Mouse (Mus musculus): ENCODE data around the gene Grip1.

The Grip1 gene

DNA sequence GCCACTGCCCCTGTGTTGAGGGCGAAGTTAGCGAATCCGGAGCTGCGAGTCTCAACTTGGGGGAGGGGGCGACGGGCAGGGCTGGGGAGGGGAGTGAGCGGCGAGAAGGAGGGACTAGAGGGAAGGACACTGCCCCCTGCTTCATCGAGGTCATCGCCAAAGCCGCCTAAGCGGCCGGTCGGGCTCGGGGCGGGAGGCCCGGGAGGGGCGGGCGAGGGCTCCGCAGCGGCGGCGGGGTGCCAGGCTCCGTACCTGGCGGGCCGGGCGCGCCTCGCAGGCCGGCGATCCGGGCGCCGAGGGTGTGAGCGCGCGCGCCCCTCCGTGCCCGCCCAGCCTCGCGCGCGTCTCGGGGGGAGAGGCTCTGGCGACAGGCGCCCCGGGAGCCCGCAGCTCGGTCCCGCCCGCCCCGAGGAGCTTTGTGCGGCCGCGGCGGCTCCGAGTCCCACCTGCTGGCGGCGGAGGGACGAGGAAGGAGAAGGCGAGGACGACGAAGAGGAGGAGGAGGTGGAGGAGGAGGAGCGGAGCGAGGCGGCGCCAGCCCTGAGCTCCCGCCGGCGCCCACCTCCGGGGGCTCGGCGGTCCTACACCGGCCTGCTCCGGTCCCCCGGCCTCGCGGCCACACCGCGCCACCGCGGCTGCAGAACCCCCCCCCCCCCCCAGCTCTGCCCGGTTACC lies at the start of gene Grip1:
Gene Grip1 (plus strand): TSS at position 400 of the 675 bp plus-strand sequence.
- in situ Hi-C loops (cut with MboI, MseI), result no loop called here

- in situ Hi-C loops (cut with MboI, MseI), result no loop called here
Measured at GRCm38 (mm10) chr10:119405103-119405502, 48.5 kb upstream of the Grip1 start.

DNA sequence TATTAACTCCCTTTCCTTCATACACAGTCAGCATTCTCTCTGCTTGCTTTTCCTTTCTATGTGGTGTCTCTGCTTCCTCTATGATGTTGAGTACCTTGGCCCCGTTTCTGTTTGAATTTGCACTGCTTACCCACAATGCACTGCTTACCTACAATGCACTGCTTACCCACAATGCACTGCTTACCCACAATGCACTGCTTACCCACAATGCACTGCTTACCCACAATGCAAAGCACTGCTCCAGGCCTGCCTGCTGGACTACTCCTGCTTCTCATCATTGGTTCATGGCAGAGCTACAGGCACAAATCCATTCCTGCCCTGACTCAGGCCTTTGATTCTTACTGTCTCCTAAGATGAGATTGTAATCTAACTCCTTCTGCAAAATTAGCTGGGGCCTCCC lies 48.0 kb upstream of the Grip1 start:
- in situ Hi-C loops (cut with MboI, MseI), result no loop called here

DNA sequence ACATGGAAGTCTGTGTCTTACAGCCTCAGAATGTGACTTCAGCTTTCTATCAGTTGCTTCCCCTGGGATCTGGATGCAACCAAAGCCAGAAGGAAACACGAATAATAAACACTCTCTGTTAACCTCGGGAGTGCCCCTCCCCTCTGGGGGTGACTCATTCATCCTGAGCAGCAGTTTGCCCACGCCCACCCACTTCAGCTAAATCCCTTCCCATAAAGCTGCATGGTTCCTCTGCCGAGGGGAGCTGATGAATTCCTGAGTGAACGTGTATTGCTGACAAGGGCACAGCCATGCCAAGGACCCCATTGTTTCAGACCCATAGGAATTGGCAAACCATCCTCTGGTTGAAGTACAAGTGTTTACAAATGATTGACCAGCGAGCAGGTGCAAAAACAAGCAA lies 45.3 kb upstream of the Grip1 start:
- in situ Hi-C loops (cut with MboI, MseI), result no loop called here

DNA sequence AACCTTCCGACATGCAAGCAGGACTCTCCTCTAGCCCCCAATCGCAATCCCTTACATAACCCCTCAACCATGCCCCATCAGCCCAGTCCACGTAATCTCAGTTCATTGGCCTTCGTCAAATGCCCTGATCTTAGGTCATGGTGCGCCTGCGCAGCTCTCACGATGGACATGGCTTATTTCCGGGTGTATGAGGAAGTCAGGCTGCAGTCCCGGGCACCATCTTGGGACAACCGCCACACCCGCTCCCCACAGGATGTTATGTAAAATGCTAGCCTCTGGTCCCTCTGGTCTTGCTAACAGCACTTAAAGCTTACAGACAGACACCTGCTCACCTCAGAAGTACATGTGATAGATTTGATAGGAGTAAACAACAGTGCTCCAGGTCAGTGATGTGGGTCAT lies 40.4 kb upstream of the Grip1 start:
- in situ Hi-C loops (cut with MboI, MseI), result no loop called here

DNA sequence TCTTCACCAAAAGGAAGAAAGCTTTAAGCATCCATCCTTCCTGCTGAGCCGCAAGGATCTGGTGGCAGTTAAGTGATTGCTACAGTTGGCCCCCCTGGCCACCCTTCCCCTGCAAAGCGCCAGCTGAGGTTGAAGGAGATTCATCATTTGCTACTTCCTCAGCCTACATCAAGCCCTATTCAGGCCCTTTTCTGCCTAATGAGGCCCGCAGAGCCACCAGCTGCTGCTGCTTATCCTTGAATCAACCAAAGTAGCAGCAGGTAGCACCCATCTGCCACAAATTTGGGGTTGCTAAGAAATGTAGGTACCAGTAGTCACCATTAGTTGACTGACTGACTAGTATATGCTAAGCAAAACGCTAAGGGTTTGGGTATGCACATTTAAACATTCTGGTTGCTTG lies 38.5 kb upstream of the Grip1 start:
- in situ Hi-C loops (cut with MboI, MseI), result no loop called here

- in situ Hi-C loops (cut with MboI, MseI), result no loop called here
Measured at GRCm38 (mm10) chr10:119421418-119421817, 32.2 kb upstream of the Grip1 start.

DNA sequence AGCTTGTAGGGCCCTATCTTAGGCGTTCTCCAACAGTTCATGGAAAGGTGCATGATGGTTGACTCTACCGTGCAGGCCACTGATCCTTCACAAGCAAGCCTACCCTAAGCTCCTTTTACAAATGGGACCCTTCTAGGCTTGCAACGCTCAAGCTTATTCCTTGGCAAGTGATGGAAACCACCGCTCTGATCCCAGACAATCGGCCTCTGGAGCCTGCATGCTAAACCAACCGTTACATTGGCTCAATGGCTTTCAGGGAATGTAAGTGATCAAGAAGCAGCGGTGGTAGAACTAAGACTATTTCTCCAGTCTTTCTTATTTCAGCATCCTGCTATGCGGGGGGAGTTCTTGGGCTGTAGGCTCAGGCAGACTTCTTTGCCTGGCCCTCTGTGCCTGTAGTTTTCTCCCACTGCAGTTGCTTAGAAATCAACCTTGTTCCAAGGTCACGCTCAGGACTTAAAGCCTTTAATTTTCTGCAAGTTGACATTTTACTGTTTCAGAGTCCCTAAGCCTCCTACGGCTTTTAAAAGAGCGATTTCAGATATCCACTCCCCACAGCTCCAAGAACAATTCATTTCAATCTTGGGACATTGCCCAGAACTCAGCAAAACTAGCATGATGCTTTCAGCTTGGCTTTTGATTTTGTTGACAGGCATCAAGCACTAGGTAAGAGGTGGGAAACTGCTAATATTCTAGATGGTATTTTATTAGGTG lies 29.7 kb upstream of the Grip1 start:
- in situ Hi-C loops (cut with MboI, MseI), result no loop called here

DNA sequence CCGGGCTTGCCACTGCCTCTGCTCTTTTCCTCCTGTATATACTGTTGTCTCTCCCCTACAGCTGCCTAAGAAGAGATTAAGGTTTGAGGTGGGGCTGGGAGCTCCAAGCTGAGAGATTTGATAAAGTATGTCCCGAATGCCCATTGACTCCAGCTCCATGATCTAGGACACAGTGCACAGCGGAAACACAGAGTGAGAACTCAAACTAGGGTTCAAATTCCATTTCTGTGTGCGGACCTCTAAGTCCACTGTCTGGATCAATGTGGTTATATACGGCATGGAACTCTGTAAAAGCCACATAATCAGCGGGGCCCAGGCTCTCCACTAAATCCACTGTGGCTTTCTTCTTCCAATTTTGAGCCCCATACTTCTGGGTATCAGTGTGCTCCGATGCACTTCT lies 26.0 kb upstream of the Grip1 start:
- in situ Hi-C loops (cut with MboI, MseI), result no loop called here

GRCm38 (mm10) chr10:119428106-119428505 lies 25.5 kb upstream of the Grip1 start:
- in situ Hi-C loops (cut with MboI, MseI), result no loop called here

DNA sequence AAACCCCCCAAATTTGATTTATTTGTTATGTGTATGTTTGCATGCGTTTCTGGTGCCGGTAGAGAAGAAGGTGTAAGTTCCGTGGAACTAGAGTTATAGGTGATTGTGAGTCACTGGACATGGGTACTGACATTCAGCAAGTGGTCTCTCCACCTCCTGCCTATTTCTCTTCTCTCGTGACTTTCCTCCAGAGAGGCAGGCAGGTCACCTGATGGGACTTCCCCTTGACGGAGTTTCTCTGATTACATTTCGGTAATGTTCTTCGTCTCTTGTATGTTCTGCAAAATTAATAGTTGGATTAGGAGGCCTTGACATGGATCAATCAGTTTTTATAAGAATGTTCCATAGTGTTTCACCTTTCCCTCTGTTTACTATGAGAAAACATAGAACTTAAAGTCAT lies 23.4 kb upstream of the Grip1 start:
- in situ Hi-C loops (cut with MboI, MseI), result no loop called here

- in situ Hi-C loops (cut with MboI, MseI), result no loop called here
Measured at GRCm38 (mm10) chr10:119431801-119432200, 21.8 kb upstream of the Grip1 start.

DNA sequence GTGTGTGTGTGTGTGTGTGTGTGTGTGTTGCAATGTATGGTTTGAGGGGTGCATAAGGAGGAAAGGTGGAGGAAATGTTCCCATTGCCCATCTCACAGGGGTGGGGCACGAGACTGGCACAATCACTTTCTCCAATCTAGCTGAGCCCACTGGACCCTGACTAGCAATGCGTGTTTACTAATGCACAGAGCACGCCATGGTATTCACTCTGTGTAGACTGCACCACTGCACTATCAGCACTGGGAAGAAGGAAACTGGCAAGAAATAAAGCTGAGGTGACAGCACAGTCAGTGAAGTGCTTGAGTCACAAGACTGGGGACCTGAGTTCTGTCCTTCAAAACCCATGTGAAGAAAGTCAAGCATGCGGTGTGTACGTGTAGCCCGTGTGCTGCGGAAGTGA lies 17.8 kb upstream of the Grip1 start:
- in situ Hi-C loops (cut with MboI, MseI), result no loop called here

DNA sequence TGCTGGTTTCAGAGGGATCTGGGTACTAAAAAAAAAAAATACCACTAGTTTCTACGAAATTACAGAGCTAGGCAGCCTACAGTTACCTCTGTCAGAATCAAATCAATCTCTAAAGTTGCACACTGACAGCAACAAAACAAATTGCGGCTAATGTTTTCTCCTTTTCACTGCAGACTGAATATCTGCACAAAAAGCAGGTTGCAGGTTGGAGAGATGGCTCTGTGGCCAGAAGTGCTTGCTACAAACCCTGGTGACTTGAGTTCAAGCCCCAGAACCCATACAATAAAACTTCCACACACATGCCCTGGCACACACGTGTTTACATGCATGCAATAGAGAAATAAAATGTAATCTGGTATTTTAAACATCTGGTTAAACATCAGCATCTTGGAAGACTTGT lies 16.3 kb upstream of the Grip1 start:
- in situ Hi-C loops (cut with MboI, MseI), result no loop called here

GRCm38 (mm10) chr10:119441743-119442142 lies 11.9 kb upstream of the Grip1 start:
- in situ Hi-C loops (cut with MboI, MseI), result no loop called here

DNA sequence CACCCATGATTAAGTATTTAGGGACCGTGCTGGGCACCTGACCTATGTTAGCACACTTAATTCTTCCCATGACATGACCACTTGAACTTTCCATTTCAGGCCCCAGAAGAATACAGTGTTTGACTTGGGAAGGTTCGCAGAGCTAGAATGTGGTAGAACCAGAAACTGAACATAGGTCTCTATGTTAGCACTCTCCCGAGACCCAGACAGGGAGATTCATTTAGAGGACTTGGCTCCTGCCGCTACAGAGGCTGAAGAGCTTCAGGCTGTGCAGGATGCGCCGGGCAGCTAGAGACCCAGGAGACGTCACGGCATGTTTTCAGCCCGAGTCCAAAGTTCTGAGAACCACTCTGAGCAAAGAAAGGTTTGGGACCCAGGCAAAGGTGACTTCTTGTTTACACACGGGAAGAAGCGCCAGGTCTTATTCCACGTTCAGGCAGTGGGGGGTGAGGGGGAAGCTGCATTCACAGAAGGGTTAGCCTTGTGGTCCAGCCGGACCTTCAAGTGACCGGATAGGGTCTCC lies 6.2 kb upstream of the Grip1 start:
- in situ Hi-C loops (cut with MboI, MseI), result no loop called here

GRCm38 (mm10) chr10:119447930-119448329 lies 5.7 kb upstream of the Grip1 start:
- in situ Hi-C loops (cut with MboI, MseI), result no loop called here

DNA sequence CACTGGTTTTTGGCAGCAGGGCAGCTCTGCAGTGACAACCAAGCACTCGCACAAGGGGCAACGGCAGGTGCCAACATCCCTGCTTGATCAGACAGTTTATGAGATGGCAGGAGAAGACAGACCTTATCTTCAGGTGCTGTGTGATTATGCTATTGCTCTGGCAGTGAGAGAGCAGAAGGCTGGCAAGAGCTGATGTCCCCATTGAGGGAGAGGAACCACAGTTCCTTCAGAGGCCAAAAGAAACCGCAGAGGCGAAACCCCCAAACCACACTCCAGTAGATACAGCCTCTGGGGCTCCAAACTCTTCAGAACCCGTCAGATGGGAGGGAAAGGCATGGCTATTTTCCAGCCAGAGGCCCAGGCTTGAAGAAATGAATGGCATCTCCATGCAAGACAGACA lies 932 bp upstream of the Grip1 start:
- in situ Hi-C loops (cut with MboI, MseI), result no loop called here

DNA sequence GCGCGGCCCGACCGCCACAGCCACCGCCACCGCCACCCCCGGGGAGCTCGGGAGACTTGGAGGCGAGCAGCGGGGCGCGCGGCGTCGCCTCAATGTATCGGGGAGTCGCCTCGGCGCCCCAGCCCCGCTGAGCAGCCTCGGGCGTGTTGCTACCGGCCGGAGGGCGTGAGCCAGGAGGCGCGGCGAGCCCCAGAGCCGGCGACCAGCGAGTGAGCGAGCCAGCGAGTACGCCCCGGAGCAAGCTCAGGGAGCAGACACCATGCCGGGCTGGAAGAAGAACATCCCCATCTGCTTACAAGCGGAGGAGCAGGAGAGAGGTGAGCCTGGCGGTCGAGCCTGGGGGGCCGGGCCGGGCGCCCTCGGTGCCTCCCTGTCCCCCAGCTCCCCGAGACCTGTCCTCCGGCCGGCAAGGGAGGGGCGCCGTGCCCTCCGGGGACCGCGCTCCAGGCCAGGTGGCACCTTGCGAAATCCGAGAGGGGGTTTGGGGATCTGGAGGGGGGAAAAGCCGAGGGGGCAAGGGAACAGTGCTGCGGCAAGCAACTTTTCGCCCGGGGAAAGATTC lies 557 bp downstream of the Grip1 start:
- in situ Hi-C loops (cut with MboI, MseI), result no loop called here

GRCm38 (mm10) chr10:119454668-119455542 lies 1.3 kb downstream of the Grip1 start:
- in situ Hi-C loops (cut with MboI, MseI), result no loop called here

DNA sequence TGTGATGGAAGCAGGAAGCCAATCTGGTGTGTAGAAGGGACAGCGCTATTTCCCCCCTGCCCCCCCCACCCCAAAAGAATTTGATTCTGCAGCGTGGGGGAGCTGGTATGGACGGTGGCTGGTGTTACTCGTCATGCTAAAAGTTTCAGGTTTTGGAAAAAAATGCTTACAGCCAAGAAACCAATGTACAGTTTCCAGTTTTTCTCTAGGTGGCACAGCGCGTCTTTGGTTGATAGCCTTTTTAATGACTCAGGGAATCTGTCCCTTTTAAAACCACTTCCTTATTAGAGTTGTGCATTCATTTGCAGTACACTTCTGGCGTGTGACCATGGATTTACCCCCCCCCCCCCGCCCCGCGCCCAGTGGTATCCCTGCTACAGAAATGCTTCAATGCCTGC lies 1.9 kb downstream of the Grip1 start:
- in situ Hi-C loops (cut with MboI, MseI), result no loop called here

DNA sequence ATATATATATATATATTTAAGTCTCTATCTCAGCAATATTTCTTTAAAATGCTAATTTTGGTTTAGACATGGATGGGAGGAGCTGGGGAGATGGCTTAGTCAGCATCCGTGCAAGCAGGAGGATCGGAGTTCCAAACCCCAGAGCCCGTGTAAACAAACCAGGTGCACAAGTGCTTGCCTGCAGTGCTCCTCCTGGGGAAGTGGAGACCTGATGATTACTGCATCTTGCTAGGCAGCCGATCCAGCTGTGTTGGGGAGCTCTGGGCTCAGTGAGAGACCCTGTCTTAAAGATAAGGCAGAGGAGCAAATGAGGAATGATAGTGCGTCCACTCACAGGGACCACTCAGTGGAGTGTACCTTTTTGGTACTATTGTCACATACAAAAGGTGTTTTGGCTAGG lies 3.5 kb downstream of the Grip1 start:
- in situ Hi-C loops (cut with MboI, MseI), result no loop called here
